Mouse (Mus musculus): Measurements from ENCODE around the gene Enho.

GRCm38 (mm10) chr4:41664533-41664932 is 24.4 kb upstream of the Enho start:
- TF ChIP-seq CTCF (IDR thresholded peaks at IDR 0.05; ENCODE audit: borderline replicate concordance, insufficient read depth, low read length) = no peak
- no peak for TF ChIP-seq POLR2A (IDR thresholded peaks at IDR 0.05; ENCODE audit: low read depth, low read length)
